Mouse (Mus musculus) stomach, embryonic 15.5 days (tissue): Measurements from ENCODE around the gene Anapc13. TPM values are rescaled to one million over a fixed set of nuclear protein-coding genes. Genes with fewer than 3 reads are reported as not detected.

ENCODE experiments used
- ATAC-seq: fragments of 200-750 bp; cut with Nextera tagmentation; 2 replicates; pipeline ENCODE4 v1.8.0; 2017; ENCODE audit warnings: low read depth, moderate number of reproducible peaks, moderate TSS enrichment; ENCODE audit not compliant: insufficient read depth, low FRiP score
- H3K27ac ChIP-seq: fragments of 300-500 bp; sonication (generic); 2 replicates; pipeline ENCODE4 v1.5.1; 2015; ENCODE audit warnings: mild to moderate bottlenecking, inconsistent platforms
- H3K27me3 ChIP-seq: fragments of 300-500 bp; sonication (generic); replicated peaks from 2 replicates; pipeline ENCODE4 v1.6.1; 2015; ENCODE audit warnings: inconsistent platforms
- H3K36me3 ChIP-seq: fragments of 300-500 bp; sonication (generic); 2 replicates; pipeline ENCODE4 v1.6.1; 2015; ENCODE audit warnings: inconsistent platforms
- H3K4me1 ChIP-seq: fragments of 300-500 bp; sonication (generic); 2 replicates; pipeline ENCODE4 v1.6.1; 2015; ENCODE audit warnings: inconsistent platforms
- H3K4me2 ChIP-seq: fragments of 300-500 bp; sonication (generic); 2 replicates; pipeline ENCODE4 v1.6.1; 2015; ENCODE audit warnings: mild to moderate bottlenecking, inconsistent platforms
- H3K4me3 ChIP-seq: fragments of 300-500 bp; sonication (generic); replicated peaks from 2 replicates; pipeline ENCODE4 v1.5.1; 2015; ENCODE audit warnings: inconsistent platforms
- H3K9ac ChIP-seq: fragments of 300-500 bp; sonication (generic); 2 replicates; pipeline ENCODE4 v1.6.1; 2015; ENCODE audit warnings: inconsistent platforms
- H3K9me3 ChIP-seq: fragments of 300-500 bp; sonication (generic); 2 replicates; pipeline ENCODE4 v1.6.1; 2016; ENCODE audit warnings: inconsistent platforms
- WGBS: fragments of 180-500 bp; shearing (Covaris S2); methylation state at CpG from one replicate; pipeline ENCODE4 v1.1.7; 2015; 5-methylcytosine and 5-hydroxymethylcytosine counted together
- polyA plus RNA-seq: library from polyadenylated mRNA; unstranded; fragments of >200 nt; fragmentation: Nextera tagmentation; extraction: Ambion mirVana; gene quantifications from 2 replicates; pipeline ENCODE4 v1.2.1, GENCODE M21; 2015

Anapc13 gene
- 191 and 196 TPM in 2 replicates for polyA plus RNA-seq

- Histone ChIP-seq H3K9ac (peak within 1 kb of the TSS; percentile 99), H3K9me3 (no peaks in the 10 kb centered on the region), H3K27me3 (no peaks in the 10 kb centered on the region), H3K4me1 (peaks cover 14% of the 10 kb centered on the region), H3K4me2 (peak within 1 kb of the TSS; percentile 71), H3K36me3 (no peaks in the 10 kb centered on the region), H3K4me3 (peak within 1 kb of the TSS; percentile 94), H3K27ac (peak within 1 kb of the TSS; percentile 97)
- WGBS: under 1% methylated on average over 83 of the region's 84 CpGs
- peak; percentile 94 for ATAC-seq
Observed at GRCm38 (mm10) chr9:102625983-102626838, at the start of gene Anapc13, which contains the start of gene Cep63. TSS of gene Anapc13 (plus strand) at chr9:102626296. TSS of gene Cep63 (minus strand) at chr9:102626534.

- no peaks in the 10 kb centered on the region for H3K27me3 ChIP-seq
- 63% methylated on average over 5 of the region's 5 CpGs for WGBS
- H3K9ac ChIP-seq: no peak overlapping the region
- no peaks in the 10 kb centered on the region for H3K9me3 ChIP-seq
- no peaks in the 10 kb centered on the region for H3K4me1 ChIP-seq
- H3K27ac ChIP-seq: no peak overlapping the region
- no peak overlapping the region for H3K4me3 ChIP-seq
- no peak for ATAC-seq
- H3K36me3 ChIP-seq: no peaks in the 10 kb centered on the region
- no peak overlapping the region for H3K4me2 ChIP-seq
Observed at GRCm38 (mm10) chr9:102577480-102577879, 48.6 kb upstream of the Anapc13 start.

- 77% methylated on average over 12 of the region's 12 CpGs for WGBS
- Histone ChIP-seq H3K9ac (no peak overlapping the region), H3K4me3 (no peak overlapping the region), H3K27ac (no peak overlapping the region), H3K4me2 (no peak overlapping the region), H3K36me3 (peaks cover 10% of the 10 kb centered on the region; the same call in 1 of the 2 replicates), H3K4me1 (no peaks in the 10 kb centered on the region), H3K27me3 (no peaks in the 10 kb centered on the region), H3K9me3 (no peaks in the 10 kb centered on the region)
- ATAC-seq: no peak
Observed at GRCm38 (mm10) chr9:102581921-102582469, 44.1 kb upstream of the Anapc13 start.

GRCm38 (mm10) chr9:102587347-102587746 lies 38.7 kb upstream of the Anapc13 start:
- H3K4me1 ChIP-seq: no peaks in the 10 kb centered on the region
- 61% methylated on average over 5 of the region's 5 CpGs for WGBS
- ATAC-seq: no peak
- no peak overlapping the region for H3K9ac ChIP-seq
- no peaks in the 10 kb centered on the region for H3K9me3 ChIP-seq
- H3K36me3 ChIP-seq: peaks cover 10% of the 10 kb centered on the region; the same call in 1 of the 2 replicates
- no peaks in the 10 kb centered on the region for H3K27me3 ChIP-seq
- H3K4me2 ChIP-seq: no peak overlapping the region
- H3K27ac ChIP-seq: no peak overlapping the region
- H3K4me3 ChIP-seq: no peak overlapping the region

- H3K36me3 ChIP-seq: peaks cover 4% of the 10 kb centered on the region; the same call in 1 of the 2 replicates
- no peak overlapping the region for H3K9ac ChIP-seq
- no peak overlapping the region for H3K4me2 ChIP-seq
- no peak overlapping the region for H3K27ac ChIP-seq
- H3K4me1 ChIP-seq: 0 out of 2 replicates have a peak, but pooled peaks cover 4% of the 10 kb centered on the region
- no peaks in the 10 kb centered on the region for H3K27me3 ChIP-seq
- no peak overlapping the region for H3K4me3 ChIP-seq
- WGBS: 52% methylated on average over 6 of the region's 6 CpGs
- no peaks in the 10 kb centered on the region for H3K9me3 ChIP-seq
- ATAC-seq: no peak
Observed at GRCm38 (mm10) chr9:102594667-102595393, 31.3 kb upstream of the Anapc13 start.

GRCm38 (mm10) chr9:102595662-102596436 lies 30.2 kb upstream of the Anapc13 start:
- Histone ChIP-seq H3K27ac (no peak overlapping the region), H3K4me2 (no peak overlapping the region), H3K9me3 (no peaks in the 10 kb centered on the region), H3K4me1 (0 out of 2 replicates have a peak, but pooled peaks cover 4% of the 10 kb centered on the region), H3K27me3 (no peaks in the 10 kb centered on the region), H3K36me3 (peaks cover 4% of the 10 kb centered on the region; the same call in 1 of the 2 replicates), H3K4me3 (no peak overlapping the region), H3K9ac (no peak overlapping the region)
- ATAC-seq: no peak
- 82% methylated on average over 8 of the region's 8 CpGs for whole genome bisulfite sequencing

GRCm38 (mm10) chr9:102601187-102601586 lies 24.9 kb upstream of the Anapc13 start:
- no peak overlapping the region for H3K4me3 ChIP-seq
- no peaks in the 10 kb centered on the region for H3K36me3 ChIP-seq
- H3K27ac ChIP-seq: no peak overlapping the region
- no peaks in the 10 kb centered on the region for H3K9me3 ChIP-seq
- H3K4me2 ChIP-seq: no peak overlapping the region
- H3K9ac ChIP-seq: no peak overlapping the region
- WGBS: 86% methylated on average over 2 of the region's 2 CpGs
- no peaks in the 10 kb centered on the region for H3K27me3 ChIP-seq
- H3K4me1 ChIP-seq: no peaks in the 10 kb centered on the region
- no peak for ATAC-seq

- 77% methylated on average over 2 of the region's 2 CpGs for WGBS
- ATAC-seq: no peak
- no peaks in the 10 kb centered on the region for H3K9me3 ChIP-seq
- no peaks in the 10 kb centered on the region for H3K4me1 ChIP-seq
- H3K4me3 ChIP-seq: no peak overlapping the region
- no peaks in the 10 kb centered on the region for H3K36me3 ChIP-seq
- no peak overlapping the region for H3K4me2 ChIP-seq
- no peaks in the 10 kb centered on the region for H3K27me3 ChIP-seq
- no peak overlapping the region for H3K27ac ChIP-seq
- H3K9ac ChIP-seq: no peak overlapping the region
Observed at GRCm38 (mm10) chr9:102601666-102602065, 24.4 kb upstream of the Anapc13 start.

GRCm38 (mm10) chr9:102605162-102605561 lies 20.9 kb upstream of the Anapc13 start:
- no peaks in the 10 kb centered on the region for H3K27me3 ChIP-seq
- 92% methylated on average over 6 of the region's 6 CpGs for WGBS
- no peak overlapping the region for H3K4me3 ChIP-seq
- no peak overlapping the region for H3K9ac ChIP-seq
- H3K27ac ChIP-seq: no peak overlapping the region
- H3K4me2 ChIP-seq: no peak overlapping the region
- H3K9me3 ChIP-seq: no peaks in the 10 kb centered on the region
- H3K36me3 ChIP-seq: peaks cover 4% of the 10 kb centered on the region; the same call in 1 of the 2 replicates
- ATAC-seq: no peak
- H3K4me1 ChIP-seq: no peaks in the 10 kb centered on the region

- Histone ChIP-seq H3K36me3 (peaks cover 4% of the 10 kb centered on the region; the same call in 1 of the 2 replicates), H3K9ac (no peak overlapping the region), H3K27ac (no peak overlapping the region), H3K27me3 (no peaks in the 10 kb centered on the region), H3K9me3 (no peaks in the 10 kb centered on the region), H3K4me2 (no peak overlapping the region), H3K4me1 (no peaks in the 10 kb centered on the region), H3K4me3 (no peak overlapping the region)
- 72% methylated on average over 5 of the region's 5 CpGs for WGBS
- no peak for ATAC-seq
Observed at GRCm38 (mm10) chr9:102607471-102607870, 18.6 kb upstream of the Anapc13 start.

- Histone ChIP-seq H3K27me3 (no peaks in the 10 kb centered on the region), H3K9me3 (no peaks in the 10 kb centered on the region), H3K27ac (no peak overlapping the region), H3K4me1 (no peaks in the 10 kb centered on the region), H3K36me3 (peaks cover 15% of the 10 kb centered on the region; the same call in 1 of the 2 replicates), H3K4me3 (no peak overlapping the region), H3K4me2 (no peak overlapping the region), H3K9ac (no peak overlapping the region)
- WGBS: 93% methylated on average over 3 of the region's 3 CpGs
- no peak for ATAC-seq
Observed at GRCm38 (mm10) chr9:102609221-102609620, 16.9 kb upstream of the Anapc13 start.
